Mouse (Mus musculus) cerebellum, adult 9-11 months (tissue): ENCODE results near the gene Myo5c.

Experiments
- DNase-seq: peaks from one replicate; pipeline ENCODE4 v3.0.0; 2022

The Myo5c gene

DNA sequence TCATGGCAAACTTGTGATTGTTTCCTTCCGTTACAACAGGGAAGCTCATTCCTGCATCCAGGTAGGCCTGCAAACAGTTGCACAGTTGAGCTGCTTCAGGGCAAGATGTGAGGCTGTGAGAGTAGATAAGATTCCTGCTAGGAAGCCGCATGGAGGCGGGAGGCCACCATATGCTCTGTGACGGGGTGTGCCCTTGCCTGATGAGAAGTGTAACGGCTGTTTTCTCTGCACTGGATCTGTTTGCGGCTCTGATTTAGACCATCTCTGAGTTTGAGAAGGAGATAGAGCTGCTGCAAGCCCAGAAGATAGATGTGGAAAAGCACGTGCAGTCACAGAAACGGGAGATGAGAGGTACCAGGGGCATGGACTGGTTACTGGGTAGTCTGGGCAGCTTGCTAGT is 51.8 kb downstream of the Myo5c start:
- peak; percentile 86 for DNase-seq

DNA sequence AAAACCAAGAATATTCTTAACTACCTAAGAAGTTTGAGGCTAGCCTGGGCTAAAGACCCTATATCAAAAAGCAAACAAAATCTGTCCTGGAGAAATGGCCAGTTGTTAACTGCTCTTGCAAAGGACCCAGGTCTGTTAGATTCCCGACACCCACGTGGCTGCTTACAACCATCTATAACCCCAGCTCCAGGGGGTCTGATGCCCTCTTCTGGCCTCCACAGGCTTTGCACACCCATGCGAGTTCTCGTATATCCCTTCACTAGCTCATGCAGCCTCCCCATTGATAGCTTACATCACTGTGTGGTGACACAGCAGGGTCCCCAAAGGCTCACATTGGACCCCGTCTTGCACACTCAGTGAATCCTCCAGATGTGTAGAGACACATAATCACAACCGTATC is 53.5 kb downstream of the Myo5c start:
- no peak for DNase-seq

- no peak for DNase-seq
These were observed 55.8 kb downstream of the Myo5c start for GRCm38 (mm10) chr9:75287636-75288035.

- DNase-seq, result no peak
These were observed 57.7 kb downstream of the Myo5c start for GRCm38 (mm10) chr9:75289545-75289944.

GRCm38 (mm10) chr9:75299342-75299741 is 67.5 kb downstream of the Myo5c start:
- DNase-seq, result no peak

DNA sequence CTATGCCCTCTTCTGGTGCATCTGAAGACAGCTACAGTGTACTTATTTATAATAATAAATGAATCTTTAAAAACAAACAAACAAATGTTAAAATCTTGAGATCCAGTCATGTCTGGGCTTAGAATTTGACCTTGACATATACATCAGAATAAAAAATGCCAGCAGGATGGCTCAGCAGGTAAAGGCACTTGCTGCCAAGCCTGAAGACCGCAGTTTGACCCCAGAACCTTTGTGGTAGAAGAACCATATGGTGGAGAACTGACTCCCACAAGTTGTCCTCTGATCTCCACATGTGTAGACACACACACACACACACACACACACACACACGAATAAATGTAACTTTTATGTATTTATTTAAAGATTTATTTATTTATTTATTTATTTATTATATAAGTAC is 71.2 kb downstream of the Myo5c start:
- DNase-seq, result no peak

GRCm38 (mm10) chr9:75303701-75304261 is 72.0 kb downstream of the Myo5c start:
- peak; percentile 71 for DNase-seq

- DNase-seq, result no peak
These were observed 72.5 kb downstream of the Myo5c start for GRCm38 (mm10) chr9:75304286-75304685.

DNA sequence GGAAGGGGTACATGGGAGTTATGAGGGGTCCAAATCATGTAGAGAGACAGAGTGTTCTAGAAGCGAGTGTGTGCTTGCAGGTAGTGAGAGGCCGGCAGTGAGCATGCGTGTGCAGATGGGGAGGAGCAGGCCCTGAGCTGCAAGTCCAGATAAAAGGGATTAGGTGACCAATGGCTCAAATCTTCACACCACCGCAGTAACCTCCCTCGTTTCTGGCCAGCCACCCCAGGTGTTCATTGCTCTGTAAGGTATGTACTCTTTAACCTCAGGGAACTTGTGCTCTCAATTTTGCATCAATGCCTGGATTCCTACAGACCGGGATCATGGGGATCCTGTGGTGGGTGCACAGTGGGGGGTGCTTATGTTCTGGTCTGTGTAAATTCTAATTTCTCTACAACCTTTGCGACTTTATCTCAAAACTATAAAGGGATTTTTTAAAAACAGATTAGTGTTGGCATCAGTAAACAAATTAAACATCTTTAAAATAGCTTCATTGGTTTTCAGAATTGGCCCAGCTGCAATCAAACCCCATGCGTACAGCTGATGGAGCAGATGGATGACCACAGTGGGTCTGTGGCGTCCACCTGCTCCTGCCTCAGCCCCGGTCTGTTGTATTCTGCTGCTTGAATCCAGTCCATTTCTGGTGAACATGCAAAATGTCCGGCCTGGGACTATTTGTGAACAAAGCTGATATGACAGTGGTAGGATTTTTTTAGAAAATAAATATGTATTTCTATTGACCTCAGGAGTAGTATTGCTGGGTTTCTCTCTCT is 74.5 kb downstream of the Myo5c start, which contains the start of gene Gnb5:
TSS of gene Gnb5 (plus strand) at position 163 of the 773 bp plus-strand sequence.
- peak; percentile 94 for DNase-seq

- no peak for DNase-seq
These were observed 75.2 kb downstream of the Myo5c start for GRCm38 (mm10) chr9:75307015-75307414.

DNA sequence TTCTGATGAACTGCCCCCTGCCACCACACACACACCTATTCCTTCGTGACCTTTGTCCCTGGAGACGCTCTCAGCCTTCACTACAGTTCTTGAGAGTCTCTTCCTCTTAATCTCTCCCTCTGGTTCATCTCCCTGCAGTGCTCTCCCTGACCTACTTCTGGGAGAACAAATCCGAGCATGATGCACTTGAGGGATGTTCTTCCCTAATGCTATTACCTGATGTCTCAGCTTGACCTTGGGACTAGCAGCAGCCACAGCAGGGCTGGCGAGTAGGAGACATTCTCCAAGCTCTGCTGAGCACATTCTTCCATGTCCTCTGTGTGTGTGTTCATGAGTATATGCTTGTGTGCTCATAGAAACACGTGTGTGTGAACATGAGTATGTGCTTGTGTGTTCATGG is 76.8 kb downstream of the Myo5c start:
- no peak for DNase-seq

GRCm38 (mm10) chr9:75312008-75312407 is 80.2 kb downstream of the Myo5c start:
- peak; percentile 87 for DNase-seq

GRCm38 (mm10) chr9:75313138-75313831 is 81.5 kb downstream of the Myo5c start:
- DNase-seq, result no peak

- peak; percentile 91 for DNase-seq
These were observed 82.2 kb downstream of the Myo5c start for GRCm38 (mm10) chr9:75313832-75314516.

DNA sequence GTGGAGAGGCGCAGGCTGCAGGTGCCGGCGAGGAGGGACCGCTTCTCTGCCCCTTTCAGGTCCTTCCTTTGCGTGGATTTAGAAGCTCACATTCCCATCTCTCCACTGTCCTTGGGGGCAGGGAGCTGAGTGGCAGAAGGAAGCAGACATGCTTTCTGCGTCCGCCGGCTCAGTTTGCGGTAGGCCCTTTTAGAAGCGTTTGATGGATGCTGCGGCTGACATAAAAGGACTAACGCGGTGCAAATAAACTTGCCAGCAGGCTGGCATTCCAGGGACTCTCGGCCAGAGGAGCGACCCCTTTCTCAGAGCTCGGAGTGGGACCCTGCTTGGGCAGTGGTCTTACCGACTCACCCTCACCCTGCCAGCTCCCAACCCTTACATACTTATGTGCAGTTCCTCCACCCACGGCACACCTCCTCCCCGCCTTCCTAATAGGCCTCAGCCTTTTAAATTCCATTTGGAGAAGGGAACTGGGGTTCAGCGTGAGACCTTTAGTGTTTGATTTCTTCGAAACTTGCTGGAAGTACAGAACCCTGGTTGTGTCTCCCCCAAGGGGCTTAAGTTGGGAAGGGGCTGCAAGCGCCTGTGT is 82.8 kb downstream of the Myo5c start:
- no peak for DNase-seq

GRCm38 (mm10) chr9:75315238-75315637 is 83.4 kb downstream of the Myo5c start:
- no peak for DNase-seq

DNA sequence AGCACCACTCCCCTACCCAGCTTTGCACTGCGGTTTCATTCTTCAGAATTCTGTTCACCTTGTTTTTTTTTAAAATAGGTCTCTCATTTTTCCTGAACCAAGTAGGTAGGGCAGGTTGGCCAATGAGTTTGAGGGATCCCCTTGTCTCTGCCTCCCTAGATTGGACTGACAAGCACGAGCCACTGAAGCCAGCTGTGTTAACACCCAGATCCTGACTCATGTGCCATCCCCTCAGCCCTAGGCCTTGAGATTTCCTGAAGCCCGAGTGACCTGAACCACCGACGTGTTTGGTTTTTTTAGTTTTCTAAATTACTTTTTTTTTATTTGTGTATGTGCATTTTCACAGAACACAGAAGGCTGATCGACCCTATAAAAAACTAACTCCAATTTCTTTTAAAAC is 85.0 kb downstream of the Myo5c start:
- no peak for DNase-seq

DNA sequence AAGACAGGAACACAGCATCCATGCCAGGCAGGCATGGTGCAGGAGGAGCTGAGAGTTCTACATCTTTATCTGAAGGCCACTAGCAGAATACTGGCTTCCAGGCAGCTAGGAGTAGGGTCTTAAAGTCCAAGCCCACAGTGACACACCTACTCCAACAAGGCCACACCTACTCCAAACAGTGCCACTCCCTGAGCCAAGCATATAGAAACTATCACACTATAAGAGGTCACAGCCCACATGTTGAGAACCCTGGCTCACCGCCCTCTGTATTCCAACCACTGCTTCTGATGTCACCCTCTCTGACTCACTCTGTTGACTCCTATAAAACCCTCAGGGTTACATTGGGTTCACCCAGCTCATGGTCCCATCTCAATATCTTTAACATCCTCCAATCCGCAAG is 86.4 kb downstream of the Myo5c start:
- DNase-seq, result no peak

DNA sequence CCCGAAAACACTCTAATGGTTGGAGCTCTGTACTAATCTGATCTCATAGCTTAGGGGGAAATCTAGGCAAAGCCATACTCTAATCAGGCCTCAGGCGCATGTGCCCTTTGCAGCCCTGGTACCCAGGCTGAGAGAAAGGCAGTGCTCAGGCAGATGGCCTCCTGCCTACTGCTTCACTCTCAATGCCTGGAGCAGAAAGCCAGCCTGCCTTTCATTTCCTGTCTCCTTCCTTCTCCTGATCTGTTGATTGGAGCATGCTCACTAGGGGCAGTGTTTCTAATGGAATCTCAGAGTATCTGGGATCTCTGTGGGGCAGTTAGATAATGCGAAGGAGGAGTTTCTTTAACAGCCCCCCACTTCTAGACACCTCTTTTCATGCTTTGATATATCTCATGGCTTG is 87.5 kb downstream of the Myo5c start:
- DNase-seq, result peak; percentile 66

- peak; percentile 78 for DNase-seq
These were observed 90.5 kb downstream of the Myo5c start for GRCm38 (mm10) chr9:75322099-75322885.

DNA sequence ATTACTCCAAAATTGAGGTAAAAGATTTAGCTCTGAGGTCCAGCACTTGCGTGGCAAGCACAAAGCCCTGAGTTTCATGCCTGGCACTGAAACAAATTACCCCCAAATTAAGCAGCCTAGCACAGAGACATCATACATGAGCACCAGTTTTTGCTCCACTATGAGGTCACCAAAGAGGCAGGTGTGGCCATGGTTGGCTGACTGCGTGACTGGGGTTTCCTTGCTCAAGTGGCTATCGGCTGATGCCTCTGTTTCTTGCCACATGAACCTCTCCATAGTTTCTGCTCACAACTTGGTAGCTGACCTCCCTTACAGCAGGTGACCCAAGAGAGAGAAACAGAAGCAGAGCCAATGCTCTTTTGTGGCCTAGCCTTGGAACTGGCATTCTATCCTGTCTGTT is 96.2 kb downstream of the Myo5c start:
- DNase-seq, result no peak

GRCm38 (mm10) chr9:75330821-75331220 is 99.0 kb downstream of the Myo5c start:
- DNase-seq, result no peak
